Mouse (Mus musculus): Measurements from ENCODE around the gene Otud6a. TPM values are rescaled to one million over a fixed set of nuclear protein-coding genes. Genes with fewer than 3 reads are reported as not detected.
"Not testable (repeated sequence)": the region's sequence is repeated elsewhere in the genome, so short reads cannot be mapped to it uniquely, and the experiment has no call there.

Otud6a gene
- not detected for polyA plus RNA-seq (2017; shearing (Covaris generic))

- ATAC-seq, result no peak
Observed at GRCm38 (mm10) chrX:100428693-100429092, at the start of gene Otud6a. Gene Otud6a, plus strand, starts transcription at chrX:100429013.

GRCm38 (mm10) chrX:100389887-100390286 is 38.9 kb upstream of the Otud6a start:
- ATAC-seq, result no peak

GRCm38 (mm10) chrX:100392304-100392703 is 36.5 kb upstream of the Otud6a start:
- ATAC-seq, result no peak

GRCm38 (mm10) chrX:100394223-100394861 is 34.5 kb upstream of the Otud6a start:
- ATAC-seq, result no peak

- ATAC-seq, result no peak
Observed at GRCm38 (mm10) chrX:100395026-100395425, 33.8 kb upstream of the Otud6a start.

GRCm38 (mm10) chrX:100400900-100401299 is 27.9 kb upstream of the Otud6a start:
- no peak for ATAC-seq

GRCm38 (mm10) chrX:100401657-100402056 is 27.2 kb upstream of the Otud6a start:
- ATAC-seq, result no peak

- ATAC-seq, result no peak
Observed at GRCm38 (mm10) chrX:100409245-100409644, 19.6 kb upstream of the Otud6a start.

GRCm38 (mm10) chrX:100432311-100432710 is 3.5 kb downstream of the Otud6a start:
- no peak for ATAC-seq

GRCm38 (mm10) chrX:100442617-100443016 is 13.8 kb downstream of the Otud6a start, which contains the start of gene Awat2:
Gene Awat2, minus strand, starts transcription at chrX:100442717.
- ATAC-seq, result not testable (repeated sequence)

- no peak for ATAC-seq
Observed at GRCm38 (mm10) chrX:100443532-100443931, 14.7 kb downstream of the Otud6a start.

- no peak for ATAC-seq
Observed at GRCm38 (mm10) chrX:100468047-100468446, 39.2 kb downstream of the Otud6a start.

GRCm38 (mm10) chrX:100470126-100470525 is 41.3 kb downstream of the Otud6a start:
- ATAC-seq, result no peak

GRCm38 (mm10) chrX:100471491-100471890 is 42.7 kb downstream of the Otud6a start:
- ATAC-seq, result no peak

- ATAC-seq, result no peak
Observed at GRCm38 (mm10) chrX:100475569-100476223, 46.9 kb downstream of the Otud6a start.

Other genes with a start within 250 kb of the Otud6a start
- under 1 TPM in 1 of 2 experiments, not detected in 1; 0.90 TPM for gene Awat2, start 13.7 kb downstream of the Otud6a start, polyA plus RNA-seq (2017; shearing (Covaris generic))
- gene Igbp1, start 65.3 kb downstream of the Otud6a start, polyA plus RNA-seq (2017; shearing (Covaris generic)), result 100 to 1,000 TPM in 1 of 2 experiments, 10 to 100 TPM in 1; 94.8 to 103 TPM
- gene Dgat2l6, start 95.8 kb downstream of the Otud6a start, polyA plus RNA-seq (2017; shearing (Covaris generic)), result not detected
- not detected for gene Awat1, start 143.2 kb downstream of the Otud6a start, polyA plus RNA-seq (2017; shearing (Covaris generic))
- not detected for gene P2ry4, start 165.9 kb downstream of the Otud6a start, polyA plus RNA-seq (2017; shearing (Covaris generic))
- gene Arr3, start 176.5 kb downstream of the Otud6a start, polyA plus RNA-seq (2017; shearing (Covaris generic)), result not detected
- gene Kif4, start 196.7 kb downstream of the Otud6a start, polyA plus RNA-seq (2017; shearing (Covaris generic)), result 1 to 10 TPM; 5.2 to 7.3 TPM
- 10 to 100 TPM; 53.6 to 73.1 TPM for gene Pdzd11, start 197.6 kb downstream of the Otud6a start, polyA plus RNA-seq (2017; shearing (Covaris generic))

All from activated CD4-positive, CD25-positive, alpha-beta regulatory T cell, adult 4 months (primary cell).